Mouse (Mus musculus): ENCODE data around the gene Katnbl1. TPM values are rescaled to one million over a fixed set of nuclear protein-coding genes. Genes with fewer than 3 reads are reported as not detected.

The Katnbl1 gene
- 37.7 and 42.1 TPM in 2 replicates for polyA plus RNA-seq (2016; fragmentation: Nextera tagmentation; extraction: Ambion mirVana)

DNA sequence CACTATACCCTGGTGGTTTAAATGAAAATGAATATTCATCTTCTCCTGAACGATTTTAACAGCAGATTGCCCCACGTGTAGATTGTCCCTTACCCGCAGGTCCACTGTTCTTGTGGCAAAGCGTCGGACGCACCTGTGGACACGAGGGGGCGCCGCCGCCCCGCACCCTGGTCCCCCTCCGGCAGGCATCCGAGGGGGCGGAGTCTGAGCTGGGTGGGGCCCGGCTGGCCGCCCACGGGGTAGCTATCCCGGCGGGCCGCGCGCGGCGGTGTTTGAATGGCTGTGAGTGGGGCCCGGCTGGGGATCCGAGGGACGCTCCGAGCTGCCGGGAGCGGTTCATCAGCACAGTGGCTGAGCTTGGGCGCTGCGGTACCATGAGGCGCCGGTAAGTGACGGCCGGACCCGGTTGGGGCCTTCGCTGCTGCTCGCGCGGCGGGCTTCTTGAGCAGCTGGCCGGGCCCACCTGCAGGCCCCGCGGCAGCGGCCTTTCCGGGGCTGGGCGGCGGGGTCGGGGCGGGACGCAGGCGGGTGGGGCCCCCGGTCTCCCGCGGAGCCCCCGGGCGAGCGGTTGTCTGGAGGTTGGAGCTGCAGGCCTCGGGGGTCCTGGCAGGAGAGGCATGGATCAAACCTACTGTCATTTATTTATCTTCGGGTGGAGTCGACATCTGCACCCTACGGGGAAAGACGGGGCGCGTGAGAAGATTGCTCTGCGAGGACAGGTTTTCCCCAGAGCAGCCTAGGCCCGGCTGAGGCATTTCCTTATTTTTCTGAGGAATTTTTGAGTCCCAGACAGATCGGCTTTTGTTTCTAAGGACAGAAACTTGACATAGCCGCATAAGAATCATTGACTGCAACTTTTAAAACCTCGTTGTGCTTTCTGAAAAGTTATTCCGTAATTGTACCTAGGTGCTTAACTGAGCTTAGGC lies at the start of gene Katnbl1:
Katnbl1 (plus strand) TSS at position 239 of the 926 bp plus-strand sequence.
- Histone ChIP-seq H3K9me3 (no peaks in the 10 kb centered on the region), H3K27me3 (ENCODE audit: insufficient read depth, poor library complexity, severe bottlenecking) (no peaks in the 10 kb centered on the region), H3K4me3 (peak within 1 kb of the TSS; percentile 97), H3K36me3 (peaks cover 4% of the 10 kb centered on the region; the same call in 1 of the 2 replicates), H3K4me1 (replicated peaks) (peaks cover 17% of the 10 kb centered on the region), H3K27ac (peak within 1 kb of the TSS; percentile 97)
- WGBS: under 1% methylated on average over 72 of the region's 72 CpGs
- DNase-seq (ENCODE audit: low spot score): peak; percentile 93

GRCm38 (mm10) chr2:112332051-112332898 lies 46.7 kb upstream of the Katnbl1 start:
- Histone ChIP-seq H3K4me1 (replicated peaks) (no peaks in the 10 kb centered on the region), H3K4me3 (no peak overlapping the region), H3K9me3 (no peaks in the 10 kb centered on the region), H3K27me3 (ENCODE audit: insufficient read depth, poor library complexity, severe bottlenecking) (no peaks in the 10 kb centered on the region), H3K27ac (no peak overlapping the region), H3K36me3 (peaks cover 31% of the 10 kb centered on the region)
- DNase-seq (ENCODE audit: low spot score): no peak
- 74% methylated on average over 4 of the region's 4 CpGs for WGBS

GRCm38 (mm10) chr2:112337211-112337610 lies 41.8 kb upstream of the Katnbl1 start:
- 95% methylated on average over 6 of the region's 6 CpGs for WGBS
- Histone ChIP-seq H3K36me3 (peaks cover 58% of the 10 kb centered on the region), H3K9me3 (no peaks in the 10 kb centered on the region), H3K4me3 (no peak overlapping the region), H3K27ac (no peak overlapping the region), H3K4me1 (replicated peaks) (no peaks in the 10 kb centered on the region), H3K27me3 (ENCODE audit: insufficient read depth, poor library complexity, severe bottlenecking) (no peaks in the 10 kb centered on the region)
- DNase-seq (ENCODE audit: low spot score): no peak

GRCm38 (mm10) chr2:112339736-112340135 lies 39.3 kb upstream of the Katnbl1 start:
- no peak overlapping the region for H3K27ac ChIP-seq
- H3K36me3 ChIP-seq: peaks cover 58% of the 10 kb centered on the region
- WGBS: 90% methylated on average over 2 of the region's 2 CpGs
- no peaks in the 10 kb centered on the region for H3K27me3 ChIP-seq (ENCODE audit: insufficient read depth, poor library complexity, severe bottlenecking)
- H3K4me1 ChIP-seq (replicated peaks): no peaks in the 10 kb centered on the region
- no peak overlapping the region for H3K4me3 ChIP-seq
- no peak for DNase-seq (ENCODE audit: low spot score)
- H3K9me3 ChIP-seq: no peaks in the 10 kb centered on the region

DNA sequence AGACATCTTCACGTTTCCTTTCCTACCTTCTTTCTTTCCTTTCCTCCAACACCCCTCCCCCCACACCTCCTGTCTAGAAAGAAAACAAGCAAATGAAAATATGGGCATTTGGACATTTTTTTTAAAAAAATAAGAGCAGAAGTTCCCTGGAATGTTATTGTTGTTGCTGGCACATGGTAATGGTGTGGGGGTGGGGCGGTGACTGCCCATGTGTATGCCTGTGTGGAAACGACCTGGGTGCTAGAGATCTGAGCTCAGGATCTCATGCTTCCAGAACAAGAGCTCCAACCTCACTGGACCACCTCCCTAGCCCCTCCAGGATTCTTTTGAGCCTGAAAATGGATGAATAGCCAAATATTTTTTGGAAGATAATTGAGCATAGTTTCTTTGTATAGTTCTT lies 37.9 kb upstream of the Katnbl1 start:
- H3K27ac ChIP-seq: no peak overlapping the region
- DNase-seq (ENCODE audit: low spot score): no peak
- no peaks in the 10 kb centered on the region for H3K9me3 ChIP-seq
- 68% methylated on average over 3 of the region's 3 CpGs for WGBS
- no peak overlapping the region for H3K4me3 ChIP-seq
- H3K4me1 ChIP-seq (replicated peaks): no peaks in the 10 kb centered on the region
- H3K27me3 ChIP-seq (ENCODE audit: insufficient read depth, poor library complexity, severe bottlenecking): no peaks in the 10 kb centered on the region
- H3K36me3 ChIP-seq: peaks cover 56% of the 10 kb centered on the region

GRCm38 (mm10) chr2:112348246-112348645 lies 30.8 kb upstream of the Katnbl1 start:
- WGBS: 86% methylated on average over 3 of the region's 3 CpGs
- H3K4me3 ChIP-seq: no peak overlapping the region

GRCm38 (mm10) chr2:112353685-112354455 lies 25.1 kb upstream of the Katnbl1 start:
- 93% methylated on average over 7 of the region's 7 CpGs for WGBS
- no peaks in the 10 kb centered on the region for H3K9me3 ChIP-seq
- H3K27me3 ChIP-seq (ENCODE audit: insufficient read depth, poor library complexity, severe bottlenecking): no peaks in the 10 kb centered on the region
- no peak for DNase-seq (ENCODE audit: low spot score)
- H3K4me3 ChIP-seq: no peak overlapping the region
- peaks cover 74% of the 10 kb centered on the region for H3K36me3 ChIP-seq
- no peak overlapping the region for H3K27ac ChIP-seq
- no peaks in the 10 kb centered on the region for H3K4me1 ChIP-seq (replicated peaks)

More at GRCm38 (mm10) chr2:112348246-112348645, 30.8 kb upstream of the Katnbl1 start:
- H3K27ac ChIP-seq: no peak overlapping the region
- no peaks in the 10 kb centered on the region for H3K4me1 ChIP-seq (replicated peaks)
- DNase-seq (ENCODE audit: low spot score): no peak
- H3K36me3 ChIP-seq: peaks cover 61% of the 10 kb centered on the region
- H3K9me3 ChIP-seq: no peaks in the 10 kb centered on the region
- no peaks in the 10 kb centered on the region for H3K27me3 ChIP-seq (ENCODE audit: insufficient read depth, poor library complexity, severe bottlenecking)

DNA sequence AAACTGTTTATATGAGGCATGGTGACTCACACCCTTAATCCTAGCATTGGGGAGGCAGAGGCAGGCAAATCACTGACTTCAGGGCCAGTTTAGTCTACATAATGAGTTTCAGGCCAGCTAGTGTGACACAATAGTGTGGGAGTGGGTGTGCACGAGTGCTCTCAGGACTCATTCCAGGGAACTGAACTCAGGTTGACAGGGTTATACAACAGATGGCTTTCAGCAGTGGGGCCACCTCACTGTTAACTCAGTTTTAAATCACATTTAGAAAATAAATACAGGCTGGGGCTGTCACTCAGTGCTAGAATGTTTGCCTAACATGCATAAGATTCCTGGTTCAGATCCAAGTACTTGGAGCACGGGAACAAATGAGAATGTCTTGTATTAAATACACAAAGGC lies 19.4 kb upstream of the Katnbl1 start:
- peaks cover 93% of the 10 kb centered on the region for H3K36me3 ChIP-seq
- WGBS: 92% methylated on average over 2 of the region's 2 CpGs
- no peaks in the 10 kb centered on the region for H3K27me3 ChIP-seq (ENCODE audit: insufficient read depth, poor library complexity, severe bottlenecking)
- DNase-seq (ENCODE audit: low spot score): no peak
- H3K4me1 ChIP-seq (replicated peaks): no peaks in the 10 kb centered on the region
- H3K9me3 ChIP-seq: no peaks in the 10 kb centered on the region
- H3K27ac ChIP-seq: no peak overlapping the region
- H3K4me3 ChIP-seq: no peak overlapping the region

DNA sequence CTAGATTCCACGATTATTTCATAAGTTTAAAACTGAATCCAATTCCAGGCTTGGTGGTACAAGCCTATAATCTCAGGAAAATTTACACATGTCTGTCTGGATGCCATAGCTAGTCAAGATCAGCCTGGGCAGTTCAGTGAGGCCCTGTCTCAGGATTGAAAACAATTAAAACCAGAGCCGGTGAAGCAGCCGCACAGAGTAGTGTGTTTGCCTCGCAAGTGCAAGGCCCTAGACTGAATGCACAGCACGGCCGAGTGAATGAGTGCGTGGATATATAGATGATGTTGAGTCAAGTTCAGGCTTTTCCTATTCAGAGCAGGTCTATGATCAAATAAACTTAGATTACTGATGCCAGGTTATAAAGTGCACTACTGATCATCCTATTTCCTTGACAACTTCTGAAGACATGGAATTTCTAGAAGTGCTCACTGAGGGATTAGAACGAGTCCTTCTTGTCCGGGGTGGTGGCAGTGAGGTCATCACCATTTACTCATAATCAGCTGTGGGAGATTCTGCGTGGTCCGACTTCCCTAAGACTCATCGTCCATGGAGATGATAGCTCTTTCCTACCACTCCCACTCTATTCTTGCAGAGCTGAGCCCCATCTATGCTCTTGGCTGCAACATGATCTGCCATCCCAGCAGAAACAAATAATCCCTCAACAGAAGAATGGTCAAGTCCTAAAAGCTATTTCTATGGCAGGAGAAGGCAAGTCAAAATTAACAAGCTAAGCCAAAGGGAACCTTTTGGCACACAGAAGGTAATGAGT lies 18.8 kb upstream of the Katnbl1 start:
- no peaks in the 10 kb centered on the region for H3K4me1 ChIP-seq (replicated peaks)
- DNase-seq (ENCODE audit: low spot score): no peak
- no peaks in the 10 kb centered on the region for H3K27me3 ChIP-seq (ENCODE audit: insufficient read depth, poor library complexity, severe bottlenecking)
- WGBS: 95% methylated on average over 12 of the region's 12 CpGs
- H3K4me3 ChIP-seq: no peak overlapping the region
- H3K36me3 ChIP-seq: peaks cover 95% of the 10 kb centered on the region
- H3K27ac ChIP-seq: no peak overlapping the region
- no peaks in the 10 kb centered on the region for H3K9me3 ChIP-seq

DNA sequence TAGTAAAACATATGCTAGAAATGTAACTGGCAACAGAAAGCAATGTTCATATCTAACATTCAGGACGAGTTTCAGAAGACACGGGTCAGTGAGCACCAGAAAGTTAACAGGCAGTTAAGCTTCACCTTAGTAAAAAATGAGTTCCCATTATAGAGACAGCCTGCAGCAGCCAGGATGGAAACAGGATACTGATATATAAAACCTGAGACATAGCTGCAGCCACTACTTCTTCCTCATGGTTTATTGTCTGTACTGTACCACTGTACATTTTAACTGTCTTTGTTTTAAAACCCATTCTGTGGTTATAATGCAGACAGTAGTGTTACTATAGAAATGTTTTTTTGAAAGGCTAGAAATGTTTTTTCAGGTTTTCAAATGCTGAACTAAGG lies 18.2 kb upstream of the Katnbl1 start:
- H3K4me1 ChIP-seq (replicated peaks): no peaks in the 10 kb centered on the region
- H3K27me3 ChIP-seq (ENCODE audit: insufficient read depth, poor library complexity, severe bottlenecking): no peaks in the 10 kb centered on the region
- no peak for DNase-seq (ENCODE audit: low spot score)
- H3K27ac ChIP-seq: no peak overlapping the region
- peaks cover 93% of the 10 kb centered on the region for H3K36me3 ChIP-seq
- no peaks in the 10 kb centered on the region for H3K9me3 ChIP-seq
- WGBS: 91% methylated on average over 2 of the region's 2 CpGs
- no peak overlapping the region for H3K4me3 ChIP-seq

GRCm38 (mm10) chr2:112367222-112367621 lies 11.8 kb upstream of the Katnbl1 start:
- H3K4me1 ChIP-seq (replicated peaks): peaks cover 14% of the 10 kb centered on the region
- H3K4me3 ChIP-seq: peak overlapping the region; percentile 90
- H3K27ac ChIP-seq: peak overlapping the region; percentile 92
- peaks cover 35% of the 10 kb centered on the region for H3K36me3 ChIP-seq
- no peaks in the 10 kb centered on the region for H3K9me3 ChIP-seq
- WGBS: 21% methylated on average over 15 of the region's 15 CpGs
- no peaks in the 10 kb centered on the region for H3K27me3 ChIP-seq (ENCODE audit: insufficient read depth, poor library complexity, severe bottlenecking)
- peak; percentile 7 for DNase-seq (ENCODE audit: low spot score)
